Mouse (Mus musculus) CH12.LX (cell line): Measurements from ENCODE around the gene Nfic.

ENCODE experiments used
- BHLHE40 ChIP-seq: IDR thresholded peaks from 2 replicates; pipeline ENCODE4 v1.6.1; 2011; ENCODE audit warnings: mild to moderate bottlenecking, low read depth, low read length, improper control_type of control experiment
- CHD1 ChIP-seq: IDR thresholded peaks from 2 replicates; pipeline ENCODE4 v1.6.1; 2012; ENCODE audit warnings: low read depth, low read length, improper control_type of control experiment, inconsistent platforms
- CHD2 ChIP-seq: IDR thresholded peaks from 2 replicates; pipeline ENCODE4 v1.6.1; 2011; ENCODE audit warnings: low read length, improper control_type of control experiment
- CTCF ChIP-seq, 2 experiments: IDR thresholded peaks in 1 of 2; conservative IDR thresholded peaks in 1 of 2; 2 replicates each; pipeline ENCODE4 v1.5.1; 2011 to 2012; ENCODE audit warnings: low read depth in 2 of 2, low read length in 2 of 2, improper control_type of control experiment in 1 of 2, inconsistent platforms in 1 of 2, mild to moderate bottlenecking in 1 of 2, moderate library complexity in 1 of 2
- E2F4 ChIP-seq: IDR thresholded peaks from 2 replicates; pipeline ENCODE4 v1.6.1; 2011; ENCODE audit warnings: low read depth, low read length, improper control_type of control experiment; ENCODE audit not compliant: insufficient replicate concordance
- EP300 ChIP-seq: IDR thresholded peaks from 2 replicates; pipeline ENCODE4 v1.6.1; 2011; ENCODE audit warnings: low read length, improper control_type of control experiment
- MAX ChIP-seq: IDR thresholded peaks from 2 replicates; pipeline ENCODE4 v1.6.1; 2011; ENCODE audit warnings: low read length, improper control_type of control experiment
- MXI1 ChIP-seq: IDR thresholded peaks from 2 replicates; pipeline ENCODE4 v1.6.1; 2011; ENCODE audit warnings: mild to moderate bottlenecking, low read depth, low read length, improper control_type of control experiment
- POLR2A ChIP-seq: IDR thresholded peaks from 2 replicates; pipeline ENCODE4 v1.6.1; 2011; ENCODE audit warnings: low read depth, mild to moderate bottlenecking, improper control_type of control experiment, low read length
- POLR2AphosphoS2 ChIP-seq: IDR thresholded peaks from 2 replicates; pipeline ENCODE4 v1.6.1; 2011; ENCODE audit warnings: low read depth, low read length, improper control_type of control experiment
- USF2 ChIP-seq: conservative IDR thresholded peaks from 2 replicates; pipeline ENCODE4 v1.6.1; 2011; ENCODE audit warnings: low read depth, low read length, improper control_type of control experiment

GRCm38 (mm10) chr10:81379809-81380378, 75.5 kb downstream of the Nfic start:
- TF ChIP-seq EP300 (no peak), MAX (no peak), MXI1 (no peak), USF2 (no peak), E2F4 (no peak), CTCF (conservative IDR thresholded peaks at IDR 0.05 in 1 of 2, IDR thresholded peaks at IDR 0.05 in 1 of 2; ENCODE audit: low read depth in 2 of 2, low read length in 2 of 2) (no peak), CHD2 (no peak), POLR2A (no peak), BHLHE40 (no peak), POLR2AphosphoS2 (no peak), CHD1 (no peak)
